Mouse (Mus musculus): ENCODE measurements around the gene Lrrc71.

Gene Lrrc71

DNA sequence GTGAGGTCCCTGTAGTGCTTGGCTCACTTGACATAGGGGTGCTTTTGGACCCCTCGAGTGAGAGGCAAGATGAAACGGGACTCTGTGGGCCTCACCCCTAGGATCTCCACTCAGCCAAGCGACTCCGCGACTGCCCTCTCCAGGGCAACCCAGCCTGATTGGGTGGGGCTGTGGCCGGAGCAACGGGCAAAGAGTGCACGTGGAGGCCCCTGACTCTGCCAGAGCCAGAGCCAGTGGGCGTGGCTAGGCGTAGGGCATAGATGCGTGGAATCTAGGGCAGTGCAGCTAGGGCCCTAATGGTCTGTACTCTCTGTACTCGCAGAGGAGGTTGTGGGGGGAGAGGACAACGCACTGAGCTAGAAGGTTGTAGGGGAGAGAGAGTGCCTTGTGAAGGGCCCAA lies at the start of gene Lrrc71:
Gene Lrrc71 (minus strand): TSS at position 195 of the 400 bp plus-strand sequence.
- no peak for DNase-seq (ENCODE audit: low spot score in 2 of 2)

DNA sequence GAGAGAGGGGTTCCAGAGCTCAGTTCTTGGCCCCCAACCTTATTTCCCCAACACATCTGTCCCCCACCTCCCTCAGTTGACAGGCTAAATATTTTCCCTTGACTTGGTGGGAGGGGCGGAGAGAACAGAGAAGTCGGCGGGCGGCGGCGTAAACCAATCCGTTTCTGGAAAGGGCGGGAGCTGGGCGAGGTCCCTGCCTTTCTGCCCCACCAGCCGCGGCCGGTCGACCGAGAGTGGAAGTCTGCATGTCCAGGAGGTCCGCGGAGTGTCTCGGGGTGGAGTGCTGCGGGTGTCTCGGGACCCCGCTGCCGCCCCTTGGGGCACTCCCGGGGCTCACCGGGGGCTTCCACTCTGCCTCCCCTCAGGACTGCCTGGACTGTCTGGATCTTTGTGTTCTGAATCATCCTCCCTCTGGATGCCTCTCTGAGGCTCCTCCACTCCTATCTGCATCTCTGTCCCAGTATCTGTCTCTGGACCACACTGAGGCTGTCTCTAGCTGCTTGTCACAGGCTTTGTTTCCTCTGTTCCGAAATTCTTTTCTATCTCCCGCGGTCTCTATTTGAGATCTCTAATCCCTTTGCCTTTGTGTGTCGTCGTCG lies 48.4 kb upstream of the Lrrc71 start, which contains the start of gene Insrr:
Gene Insrr (plus strand): TSS at position 216 of the 599 bp plus-strand sequence.
- no peak for DNase-seq (ENCODE audit: low spot score in 2 of 2)

DNA sequence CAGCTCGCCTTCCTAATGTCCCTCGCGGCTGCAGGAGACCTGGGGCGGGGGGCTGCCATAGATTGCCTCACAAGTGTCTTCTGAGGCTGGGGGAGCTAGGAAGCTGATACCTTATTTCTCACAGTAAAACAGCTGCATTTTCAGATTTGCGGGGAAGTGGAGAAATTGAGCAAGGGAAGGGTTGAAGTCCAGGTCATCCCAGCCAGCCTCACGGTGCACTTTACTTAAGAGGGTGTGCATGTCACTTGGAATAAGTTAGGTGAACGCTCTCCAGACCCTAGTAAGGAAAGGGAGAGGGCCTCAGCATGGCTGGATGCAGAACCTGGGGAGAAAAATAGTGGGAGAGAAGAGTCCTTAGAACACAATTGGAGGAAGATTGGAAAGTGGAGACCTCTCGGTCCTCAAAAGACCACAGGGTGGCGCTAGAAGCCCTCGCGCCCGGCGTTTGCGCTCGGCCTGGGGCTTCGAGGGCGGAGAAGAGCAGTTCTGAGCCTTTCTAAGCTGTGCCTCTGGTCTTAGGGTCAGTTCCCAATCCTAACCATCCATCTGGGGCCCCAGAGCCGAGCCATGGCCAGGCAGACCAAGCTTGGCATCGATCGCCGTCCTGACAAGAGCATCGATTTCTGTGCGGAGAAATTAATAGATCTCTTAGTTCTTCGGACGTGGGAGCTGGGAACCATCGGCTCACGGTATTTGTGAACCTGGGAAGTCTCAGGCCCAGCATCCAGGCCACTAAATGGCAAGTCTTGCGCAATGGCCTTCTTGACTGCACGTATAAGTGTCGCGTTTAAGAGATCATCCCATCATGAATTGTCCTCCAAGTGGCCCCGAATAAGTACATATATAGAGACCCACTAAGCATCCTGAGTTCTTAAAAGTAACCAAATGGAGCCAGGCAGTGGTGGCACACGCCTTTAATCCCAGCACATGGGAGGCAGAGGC lies 47.2 kb upstream of the Lrrc71 start:
- peak in 1 of 2 experiments; percentile 44 for DNase-seq (ENCODE audit: low spot score in 2 of 2)

DNA sequence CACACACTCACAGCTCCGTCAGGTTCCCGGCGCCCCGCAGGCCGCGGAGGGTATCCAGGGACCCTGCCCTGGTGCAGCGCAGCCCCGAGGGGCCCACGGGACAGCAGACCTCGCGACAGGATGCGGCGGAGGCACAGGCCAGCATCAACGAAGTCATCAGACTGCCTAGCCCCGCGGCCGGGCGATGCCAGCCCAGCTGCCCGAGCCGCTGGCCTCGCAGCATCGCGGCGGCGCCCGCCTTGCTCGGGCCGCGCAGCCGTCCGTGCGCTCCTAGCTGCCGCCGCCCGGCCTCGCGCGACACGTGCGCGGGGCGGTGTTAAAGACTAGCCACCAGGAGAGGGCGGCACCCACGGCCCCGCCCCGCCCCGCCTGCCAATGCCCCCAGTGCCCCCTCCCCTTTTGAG lies 46.5 kb upstream of the Lrrc71 start, which contains the start of gene Ntrk1:
Gene Ntrk1 (minus strand): TSS at position 241 of the 404 bp plus-strand sequence.
- DNase-seq (ENCODE audit: low spot score in 2 of 2), result no peak

DNA sequence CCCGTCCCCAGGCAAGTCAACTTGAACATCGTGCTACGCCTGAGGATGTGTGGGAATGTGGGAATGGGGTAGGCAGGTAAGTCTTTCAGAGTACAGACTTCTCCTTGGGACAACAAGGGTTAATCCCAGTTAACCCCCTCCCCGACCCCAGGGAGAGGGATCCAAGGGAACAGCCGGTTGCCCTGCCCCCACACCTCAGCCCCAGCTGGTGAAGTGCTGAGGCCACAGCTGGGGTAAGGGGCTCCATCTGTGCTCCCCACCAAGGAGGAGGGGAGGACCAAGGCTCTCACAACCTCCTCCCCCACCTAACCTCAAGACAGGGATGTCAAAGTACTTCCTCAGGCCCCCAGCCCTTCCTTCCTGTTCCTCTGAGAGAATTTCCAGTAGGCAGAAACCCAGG lies 41.3 kb upstream of the Lrrc71 start:
- no peak for DNase-seq (ENCODE audit: low spot score in 2 of 2)

DNA sequence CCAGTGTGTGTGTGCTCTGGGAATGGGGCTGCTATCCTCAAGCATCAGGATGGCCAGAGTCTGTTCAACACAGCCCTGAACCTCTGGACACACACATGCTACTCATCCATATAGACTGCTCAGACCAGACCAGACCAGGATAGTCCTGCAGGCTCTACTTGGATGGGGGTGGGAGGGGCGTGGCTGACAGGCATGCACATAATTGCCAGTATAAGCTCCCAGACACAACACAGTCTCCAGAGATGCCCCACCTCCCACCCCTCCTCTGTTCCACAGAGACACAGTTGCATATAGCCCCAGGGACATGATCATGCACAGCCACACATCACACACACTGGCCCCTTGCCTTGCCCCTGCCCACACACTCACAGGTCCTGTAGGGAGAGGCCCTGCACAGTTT lies 40.8 kb upstream of the Lrrc71 start:
- DNase-seq (ENCODE audit: low spot score in 2 of 2), result no peak

DNA sequence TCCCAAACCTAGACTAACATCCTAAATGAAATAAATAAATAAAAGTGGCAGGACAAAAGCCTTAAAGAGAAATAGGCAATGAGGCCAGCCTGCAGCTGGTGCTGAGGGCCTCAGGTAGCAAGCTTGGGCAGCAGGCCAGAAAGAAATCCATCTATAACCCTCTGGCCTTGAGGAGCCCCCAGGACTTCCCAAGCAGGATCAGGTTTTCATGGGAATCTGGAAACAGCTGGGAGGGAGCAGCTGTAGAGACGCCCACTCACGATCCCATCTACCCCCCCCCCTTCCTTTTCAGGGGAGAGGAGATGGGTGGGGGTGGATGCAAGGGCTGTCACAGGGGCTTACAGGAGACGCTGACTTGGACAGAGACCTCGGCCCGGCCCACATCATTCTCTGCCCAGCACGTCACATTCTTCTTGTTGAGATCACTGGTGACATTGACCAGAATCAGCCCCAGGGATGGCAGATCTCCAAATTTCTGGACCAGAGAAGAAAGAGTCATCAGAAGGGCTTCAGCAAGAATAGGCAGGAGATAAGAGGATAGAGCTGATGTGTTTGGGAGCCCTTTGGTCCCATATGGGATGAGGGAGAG lies 37.3 kb upstream of the Lrrc71 start:
- no peak for DNase-seq (ENCODE audit: low spot score in 2 of 2)

DNA sequence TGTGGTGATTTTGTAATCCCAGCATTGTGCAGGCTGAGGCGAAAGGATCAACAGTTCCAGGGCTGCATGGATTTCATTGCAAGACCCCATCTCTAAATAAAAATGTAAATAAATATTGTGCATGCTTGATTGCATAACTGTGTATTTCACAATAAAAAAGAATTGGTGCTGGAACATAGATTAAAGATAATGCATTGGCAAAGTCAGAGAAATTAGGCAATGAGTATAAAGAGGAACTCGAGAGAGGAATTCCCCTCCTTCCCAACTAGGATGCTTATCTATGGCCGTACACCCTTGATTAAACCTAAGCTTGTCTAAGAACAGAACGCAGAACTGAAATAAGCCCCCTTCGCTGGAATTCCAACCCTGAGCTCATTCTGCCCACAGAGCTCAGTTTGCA lies 36.7 kb upstream of the Lrrc71 start:
- DNase-seq (ENCODE audit: low spot score in 2 of 2), result no peak

DNA sequence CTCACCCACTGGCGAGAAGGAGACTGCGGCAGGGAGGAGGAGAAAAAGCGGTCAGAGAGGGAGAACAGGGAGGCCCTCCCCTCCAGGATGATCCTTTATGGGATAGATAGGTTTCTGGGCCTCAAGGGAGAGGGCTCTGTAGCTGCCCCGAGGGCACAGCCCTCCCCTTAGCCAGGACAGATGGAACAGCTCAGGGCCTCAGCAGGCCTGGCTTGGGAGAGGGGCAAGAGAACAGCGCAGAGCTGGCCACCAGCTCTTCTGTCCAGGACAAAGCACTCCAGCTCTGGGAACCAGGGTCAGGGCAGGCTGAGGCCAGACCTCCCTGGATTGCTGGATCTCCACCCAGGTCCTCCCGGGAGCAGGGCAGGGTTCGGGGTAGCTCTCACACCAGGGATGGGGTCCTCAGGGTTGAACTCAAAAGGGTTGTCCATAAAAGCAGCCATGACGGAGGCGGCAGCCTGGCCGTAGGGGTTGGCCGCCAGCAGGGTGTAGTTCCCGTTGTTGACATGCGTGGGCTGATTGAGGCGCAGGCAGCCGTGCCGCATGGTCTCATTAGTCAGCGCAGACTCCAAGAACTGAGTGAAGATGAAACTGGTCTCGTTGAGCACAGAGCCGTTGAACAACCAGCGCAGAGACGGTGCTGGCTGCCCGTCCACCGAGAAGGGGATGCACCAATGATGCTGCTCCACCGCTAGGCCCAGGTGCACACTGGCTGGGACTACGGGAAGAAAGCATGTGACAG lies 35.0 kb upstream of the Lrrc71 start:
- no peak for DNase-seq (ENCODE audit: low spot score in 2 of 2)

DNA sequence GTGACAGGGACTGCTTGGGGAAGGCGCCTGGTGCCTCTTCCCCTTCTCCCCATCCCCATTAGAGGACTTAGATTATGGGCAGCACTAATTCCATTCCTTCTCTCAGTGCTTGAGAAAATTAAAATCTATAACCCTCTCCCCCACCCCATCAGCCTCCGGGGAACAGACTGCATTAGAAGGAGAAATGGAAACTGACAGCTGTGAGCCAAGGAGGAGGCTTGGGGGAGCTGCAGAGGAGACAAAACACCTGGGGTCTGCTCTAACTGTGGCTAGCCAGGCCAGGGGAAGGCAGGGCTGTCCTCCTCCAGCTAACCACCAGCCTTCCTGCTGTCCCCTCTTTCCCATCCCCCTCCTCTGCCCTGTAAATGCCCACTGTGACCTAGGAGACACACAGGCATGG lies 30.7 kb upstream of the Lrrc71 start:
- DNase-seq (ENCODE audit: low spot score in 2 of 2), result no peak

DNA sequence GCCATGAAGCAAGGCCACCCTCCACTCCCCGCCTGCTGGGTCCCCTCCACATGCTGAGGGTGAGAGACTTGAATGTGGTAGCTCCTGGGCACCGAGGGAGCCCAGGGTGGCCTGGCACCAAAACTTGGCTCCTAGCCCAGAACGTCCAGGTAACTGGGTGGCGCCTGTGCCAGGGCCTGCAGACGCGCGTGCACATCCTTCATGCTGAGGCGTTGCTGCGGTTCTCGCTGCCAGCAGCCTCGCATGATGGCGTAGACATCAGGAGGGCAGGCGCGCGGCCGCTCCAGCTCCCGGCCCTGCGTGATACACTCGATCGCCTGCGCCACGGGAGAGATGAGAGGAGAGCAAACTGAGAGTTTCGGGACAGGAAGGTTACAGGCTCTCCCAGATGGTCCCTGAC lies 29.9 kb upstream of the Lrrc71 start:
- DNase-seq (ENCODE audit: low spot score in 2 of 2), result no peak

DNA sequence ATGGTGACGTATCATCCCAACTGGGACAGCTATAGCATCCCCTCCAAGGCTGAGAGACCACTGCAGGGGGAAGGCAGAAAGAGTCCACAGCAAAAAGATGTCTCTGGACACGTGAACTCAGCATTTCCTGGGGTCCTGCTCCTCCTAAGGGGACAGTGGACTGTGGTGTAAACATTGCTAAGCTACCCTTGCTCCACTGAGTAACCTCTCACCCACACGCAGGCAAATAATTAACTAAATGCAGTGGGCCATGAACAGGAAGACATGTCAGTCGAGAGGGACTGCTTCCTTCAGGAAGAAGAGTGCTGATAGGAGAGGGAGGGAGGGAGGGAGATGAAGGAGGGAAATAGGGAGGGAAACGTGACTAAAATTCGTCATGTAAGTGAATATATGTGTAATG lies 22.7 kb upstream of the Lrrc71 start:
- DNase-seq (ENCODE audit: low spot score in 2 of 2), result no peak

DNA sequence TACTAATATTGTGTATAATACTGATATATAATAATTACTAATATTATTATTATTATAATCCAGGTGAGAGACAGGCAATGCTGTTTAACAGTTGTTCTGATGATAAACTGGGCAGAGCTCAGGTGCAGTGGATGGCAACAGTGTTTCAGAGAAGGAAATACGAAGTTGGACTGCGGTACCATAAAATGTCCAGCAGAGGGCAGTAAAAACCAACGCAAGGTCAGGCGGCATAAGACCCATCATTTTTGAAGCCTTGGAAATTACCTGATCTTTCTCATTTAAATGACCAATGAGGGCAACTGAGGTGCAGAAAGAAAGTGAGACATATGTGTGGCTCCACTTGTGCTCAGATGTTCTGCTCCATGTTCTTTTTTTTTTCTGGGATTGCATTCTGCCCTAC lies 21.9 kb upstream of the Lrrc71 start:
- no peak for DNase-seq (ENCODE audit: low spot score in 2 of 2)

DNA sequence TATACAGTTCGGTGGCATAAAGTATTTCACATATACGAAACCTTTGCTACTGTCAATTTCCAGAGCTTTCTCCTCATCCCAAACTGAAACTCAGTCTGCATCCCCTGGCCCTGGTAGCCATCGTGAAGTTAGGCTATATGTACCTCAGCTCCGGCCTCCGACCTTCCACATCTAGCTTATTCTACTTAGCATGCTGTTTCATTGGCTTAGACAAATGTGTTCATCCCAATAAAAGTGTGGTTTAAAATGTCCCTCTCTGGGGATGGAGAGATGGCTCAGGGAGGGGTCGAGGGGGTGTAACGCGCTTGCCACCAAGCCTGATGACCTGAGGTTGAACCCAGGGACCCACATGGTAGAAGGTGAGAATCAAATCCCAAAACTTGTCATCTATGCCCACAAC lies 21.1 kb upstream of the Lrrc71 start:
- no peak for DNase-seq (ENCODE audit: low spot score in 2 of 2)

DNA sequence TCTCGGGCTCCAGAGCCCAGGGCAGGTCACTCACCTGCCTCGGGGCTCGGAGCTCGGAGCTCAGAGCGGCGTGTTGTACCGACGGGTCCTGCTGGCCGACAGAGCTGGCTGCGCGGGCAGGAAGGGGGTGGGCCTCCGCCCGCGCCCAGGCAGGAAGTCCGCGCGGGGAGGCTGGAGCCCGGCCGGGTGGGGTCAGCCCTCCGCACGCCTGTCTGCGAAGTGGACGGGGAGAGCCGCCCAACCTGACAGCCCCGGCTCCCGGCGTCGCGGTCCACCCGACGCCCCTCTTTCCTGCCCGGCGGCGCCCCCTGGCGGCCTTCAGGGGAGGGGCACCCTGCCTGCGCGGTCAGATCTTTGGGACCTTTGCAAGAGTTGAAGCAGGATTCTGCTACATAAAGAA lies 20.4 kb upstream of the Lrrc71 start:
- peak; percentile 48 to 59 for DNase-seq (ENCODE audit: low spot score in 2 of 2)

DNA sequence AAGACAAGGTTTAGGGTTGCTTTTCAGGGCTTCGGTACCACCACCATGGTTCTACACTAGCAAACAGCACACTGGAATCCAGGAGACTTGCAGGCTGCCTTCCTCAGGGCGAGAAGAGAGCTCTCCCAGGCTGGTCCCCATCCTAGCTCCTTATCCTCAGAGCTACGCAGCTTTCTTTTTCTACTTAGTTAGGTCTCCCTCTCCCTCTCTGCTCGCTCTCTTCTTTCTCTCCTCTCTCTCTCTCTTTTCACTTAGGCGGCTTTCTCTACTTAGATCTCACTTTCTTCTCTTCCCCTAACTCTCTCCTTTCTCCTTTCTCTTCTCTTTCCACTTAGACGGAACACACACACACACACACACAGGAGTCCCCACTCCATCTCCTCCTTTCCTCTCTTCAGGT lies 20.0 kb upstream of the Lrrc71 start:
- no peak for DNase-seq (ENCODE audit: low spot score in 2 of 2)

DNA sequence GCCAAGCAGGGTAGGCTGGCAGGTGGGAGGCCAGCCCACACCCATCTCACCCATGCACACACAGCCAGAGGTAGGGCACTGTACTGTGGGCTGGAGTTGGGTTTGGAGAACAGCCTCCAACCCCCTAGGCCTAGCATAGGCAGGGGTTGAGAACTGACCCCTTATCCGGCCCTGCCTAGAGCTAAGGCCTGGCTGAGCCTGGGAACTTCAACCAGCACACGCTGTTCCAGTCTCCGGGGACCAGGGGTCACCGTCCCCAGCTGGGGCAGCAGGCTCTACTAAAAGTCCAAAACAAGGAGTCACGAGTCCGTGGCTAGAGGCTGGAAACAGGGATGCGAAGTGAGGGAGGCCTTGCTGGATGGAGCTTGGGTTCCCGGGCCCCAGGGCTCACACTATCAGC lies 19.3 kb upstream of the Lrrc71 start:
- DNase-seq (ENCODE audit: low spot score in 2 of 2), result no peak

DNA sequence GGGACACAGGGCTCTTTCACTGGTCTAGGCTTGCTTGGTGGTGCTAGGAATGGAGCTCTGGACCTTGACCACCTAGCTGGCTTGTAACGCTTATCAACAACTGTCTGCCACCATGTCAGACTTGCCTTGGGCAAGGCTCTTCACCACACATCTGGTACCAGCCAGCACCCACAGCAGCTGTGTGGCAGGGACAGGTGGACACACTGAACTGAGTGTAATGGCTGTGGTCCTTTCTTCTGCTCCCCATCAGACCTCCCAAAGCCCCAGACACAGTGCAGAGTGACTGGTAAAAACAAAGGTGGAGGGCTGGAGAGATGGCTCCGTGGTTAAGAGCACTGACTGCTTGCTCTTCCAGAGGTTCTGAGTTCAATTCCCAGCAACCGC lies 17.9 kb upstream of the Lrrc71 start:
- DNase-seq (ENCODE audit: low spot score in 2 of 2), result no peak

DNA sequence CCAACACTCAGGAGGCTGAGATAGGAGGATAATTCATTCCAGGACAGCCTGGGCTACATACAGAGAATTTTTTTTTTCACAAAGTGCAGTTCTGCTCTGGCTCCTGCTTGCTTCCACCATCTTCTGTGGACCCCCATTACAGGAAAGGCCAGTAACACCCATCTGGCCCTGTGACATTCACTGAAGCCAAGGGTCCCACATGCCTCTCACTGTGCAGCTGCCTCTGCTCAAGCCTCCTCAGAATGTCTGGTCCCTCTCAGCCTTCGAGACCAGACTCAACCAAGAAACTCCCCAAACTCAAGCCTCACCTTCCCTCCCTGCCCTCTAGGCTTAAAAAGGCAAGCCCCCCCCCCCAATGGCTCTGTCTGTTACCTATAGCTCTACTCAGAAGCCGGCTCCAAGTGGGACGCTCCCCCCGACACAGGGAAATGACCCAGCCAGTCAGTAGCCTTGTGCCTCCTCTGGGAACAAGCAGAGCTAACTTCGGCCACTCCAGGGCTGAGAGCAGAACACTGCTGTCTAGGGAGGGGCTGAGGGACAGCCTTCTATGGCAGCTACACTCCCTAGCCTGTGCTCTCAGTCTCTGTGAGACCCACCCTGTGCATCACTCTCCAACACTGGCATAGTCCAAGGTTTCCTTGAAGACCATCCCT lies 17.3 kb upstream of the Lrrc71 start:
- DNase-seq (ENCODE audit: low spot score in 2 of 2), result no peak

DNA sequence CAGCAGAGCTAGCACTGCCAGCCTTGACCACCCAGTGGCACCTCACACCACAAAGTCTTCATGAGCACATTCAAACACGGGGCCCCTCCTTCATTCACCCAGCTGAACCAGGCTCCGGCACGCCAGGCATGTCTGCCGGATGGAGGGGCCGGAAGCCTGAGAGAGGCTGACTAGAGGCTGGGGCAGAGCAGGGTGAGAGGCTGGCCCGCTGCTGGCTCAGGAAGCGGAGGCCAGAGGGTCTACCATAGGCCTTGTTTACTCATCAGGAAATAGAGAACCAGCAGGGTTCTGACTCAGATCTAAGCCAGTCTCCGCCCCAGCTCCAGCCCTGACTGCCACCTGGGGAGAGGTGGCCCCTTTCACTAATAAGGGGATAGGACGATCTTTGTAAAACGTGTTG lies 16.7 kb upstream of the Lrrc71 start:
- no peak for DNase-seq (ENCODE audit: low spot score in 2 of 2)

DNA sequence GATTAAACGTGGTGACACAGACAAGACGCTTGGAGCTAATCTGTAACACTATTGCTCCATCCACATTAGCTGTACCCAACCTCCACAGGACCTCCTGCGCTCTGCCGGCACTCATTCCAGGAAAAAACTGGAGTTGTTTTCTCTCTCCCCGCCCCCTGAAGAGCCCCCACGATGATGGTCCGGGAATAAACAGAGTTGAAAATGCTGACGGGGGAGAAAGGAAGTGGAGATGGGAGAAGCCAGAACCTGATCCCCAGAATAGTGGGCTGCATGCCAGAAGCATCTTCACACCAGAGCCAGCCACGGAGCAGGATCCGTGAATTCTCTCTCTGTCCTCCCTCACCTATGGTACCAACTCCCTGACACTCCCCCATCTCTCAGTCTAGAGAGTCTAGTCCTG lies 16.1 kb upstream of the Lrrc71 start:
- no peak for DNase-seq (ENCODE audit: low spot score in 2 of 2)

All from frontal cortex, postnatal 10 days (tissue).